Mouse (Mus musculus) lung, postnatal 0 days (tissue): ENCODE results near the gene Gm10282.

Source experiments
- CTCF ChIP-seq: IDR thresholded peaks from 2 replicates; pipeline ENCODE4 v1.5.1; 2016; ENCODE audit warnings: antibody characterized with exemption, mild to moderate bottlenecking
- EP300 ChIP-seq: IDR thresholded peaks from 2 replicates; pipeline ENCODE4 v1.6.1; 2016; ENCODE audit warnings: antibody characterized with exemption, mild to moderate bottlenecking, control low read depth

- no peak for TF ChIP-seq CTCF
- no peak for TF ChIP-seq EP300
Observed at GRCm38 (mm10) chr8:72305210-72305905, at the start of gene Gm10282.
